Mouse (Mus musculus) hindbrain, embryonic 11.5 days (tissue): ENCODE data around the gene Grik3. TPM values are rescaled to one million over a fixed set of nuclear protein-coding genes. Genes with fewer than 3 reads are reported as not detected.
"Not testable (repeated sequence)": the region's sequence is repeated elsewhere in the genome, so short reads cannot be mapped to it uniquely, and the experiment has no call there.

Source experiments
- ATAC-seq: fragments of 200-750 bp; cut with Nextera tagmentation; 2 replicates; pipeline ENCODE4 v1.8.0; 2017; ENCODE audit warnings: mild to moderate bottlenecking, moderate TSS enrichment, moderate library complexity; ENCODE audit not compliant: low FRiP score
- DNase-seq: peaks from one replicate; pipeline ENCODE4 v3.0.0-alpha.2; 2015; ENCODE audit warnings: low spot score
- H3K27ac ChIP-seq: fragments of 300-500 bp; sonication (generic); 2 replicates; pipeline ENCODE4 v1.5.1; 2014; ENCODE audit warnings: mild to moderate bottlenecking, low read depth, low read length
- H3K27me3 ChIP-seq: fragments of 300-500 bp; sonication (generic); 2 replicates; pipeline ENCODE4 v1.6.1; 2014; ENCODE audit warnings: mild to moderate bottlenecking, low read length, moderate library complexity, mixed read lengths; ENCODE audit not compliant: control insufficient read depth, insufficient read depth
- H3K36me3 ChIP-seq: fragments of 300-500 bp; sonication (generic); 2 replicates; pipeline ENCODE4 v1.6.1; 2014; ENCODE audit warnings: mild to moderate bottlenecking, low read length, moderate library complexity, mixed read lengths; ENCODE audit not compliant: control insufficient read depth, insufficient read depth
- H3K4me1 ChIP-seq: fragments of 300-500 bp; sonication (generic); replicated peaks from 2 replicates; pipeline ENCODE4 v1.6.1; 2014; ENCODE audit warnings: low read length, mixed read lengths; ENCODE audit not compliant: control insufficient read depth, insufficient read depth
- H3K4me2 ChIP-seq: fragments of 300-500 bp; sonication (generic); replicated peaks from 2 replicates; pipeline ENCODE4 v1.6.1; 2014; ENCODE audit warnings: mild to moderate bottlenecking, low read depth, low read length
- H3K4me3 ChIP-seq: fragments of 300-500 bp; sonication (generic); 2 replicates; pipeline ENCODE4 v1.5.1; 2014; ENCODE audit warnings: low read depth, low read length
- H3K9ac ChIP-seq: fragments of 300-500 bp; sonication (generic); 2 replicates; pipeline ENCODE4 v1.6.1; 2014; ENCODE audit warnings: low read depth, low read length
- H3K9me3 ChIP-seq: fragments of 300-500 bp; sonication (generic); 2 replicates; pipeline ENCODE4 v1.6.1; 2016; ENCODE audit warnings: low read length; ENCODE audit not compliant: control insufficient read depth
- WGBS: fragments of 180-500 bp; shearing (Covaris S2); extraction: QIAGEN DNeasy Blood & Tissue Kit; methylation state at CpG from one replicate; pipeline ENCODE4 v1.1.7; 2014; 5-methylcytosine and 5-hydroxymethylcytosine counted together
- polyA plus RNA-seq: library from polyadenylated mRNA; unstranded; fragments of >200 nt; fragmentation: Nextera tagmentation; extraction: Ambion mirVana; gene quantifications from 2 replicates; pipeline ENCODE4 v1.2.1, GENCODE M21; 2014

The Grik3 gene
- polyA plus RNA-seq, 1 experiment from 2014 or later = 2.9 TPM

DNA sequence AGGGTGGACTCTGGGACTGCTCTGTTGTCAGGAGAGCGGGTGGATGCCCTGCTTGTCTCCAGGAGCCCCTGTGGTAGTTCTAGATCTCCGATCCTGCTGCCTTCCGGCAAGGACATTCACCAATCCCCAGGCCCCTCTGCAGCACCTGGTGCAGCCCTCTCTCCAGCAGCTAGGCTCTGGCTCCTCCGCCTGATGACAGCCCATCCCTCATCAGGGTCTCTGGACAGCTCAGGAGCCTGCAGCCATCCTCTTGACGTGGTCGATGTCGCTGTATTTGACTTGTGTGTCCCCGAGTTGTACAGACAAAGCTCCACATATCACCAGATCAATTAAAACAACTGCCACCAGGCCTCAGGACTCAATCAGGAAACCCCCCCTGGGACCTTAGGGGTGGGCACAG, 110.1 kb downstream of the Grik3 start:
- DNase-seq = peak; percentile 28
- 66% methylated on average over 8 of the region's 8 CpGs for WGBS
- Histone ChIP-seq H3K4me2 (no peak overlapping the region), H3K27ac (no peak overlapping the region), H3K9me3 (no peaks in the 10 kb centered on the region), H3K9ac (no peak overlapping the region), H3K4me1 (no peaks in the 10 kb centered on the region), H3K36me3 (no peaks in the 10 kb centered on the region), H3K4me3 (no peak overlapping the region), H3K27me3 (no peaks in the 10 kb centered on the region)
- peak; percentile 59; the same call in 1 of the 2 replicates for ATAC-seq

GRCm38 (mm10) chr4:125601301-125601700, 110.8 kb downstream of the Grik3 start:
- H3K27ac ChIP-seq = no peak overlapping the region
- ATAC-seq = no peak
- DNase-seq = no peak
- no peak overlapping the region for H3K9ac ChIP-seq
- H3K4me1 ChIP-seq = no peaks in the 10 kb centered on the region
- 75% methylated on average over 3 of the region's 3 CpGs for WGBS
- no peaks in the 10 kb centered on the region for H3K9me3 ChIP-seq
- H3K36me3 ChIP-seq = no peaks in the 10 kb centered on the region
- H3K4me3 ChIP-seq = no peak overlapping the region
- H3K27me3 ChIP-seq = no peaks in the 10 kb centered on the region
- no peak overlapping the region for H3K4me2 ChIP-seq

GRCm38 (mm10) chr4:125604494-125604893, 114.0 kb downstream of the Grik3 start:
- no peak overlapping the region for H3K4me3 ChIP-seq
- ATAC-seq (no peak), DNase-seq (no peak)
- H3K9ac ChIP-seq = no peak overlapping the region
- no peak overlapping the region for H3K4me2 ChIP-seq
- 66% methylated on average over 7 of the region's 7 CpGs for WGBS
- no peaks in the 10 kb centered on the region for H3K36me3 ChIP-seq
- no peaks in the 10 kb centered on the region for H3K27me3 ChIP-seq
- H3K27ac ChIP-seq = no peak overlapping the region
- H3K9me3 ChIP-seq = no peaks in the 10 kb centered on the region
- H3K4me1 ChIP-seq = no peaks in the 10 kb centered on the region

GRCm38 (mm10) chr4:125606147-125606546, 115.6 kb downstream of the Grik3 start:
- no peak overlapping the region for H3K4me3 ChIP-seq
- H3K27ac ChIP-seq = no peak overlapping the region
- H3K4me2 ChIP-seq = no peak overlapping the region
- ATAC-seq = no peak
- H3K4me1 ChIP-seq = no peaks in the 10 kb centered on the region
- H3K9me3 ChIP-seq = no peaks in the 10 kb centered on the region
- WGBS = 81% methylated on average over 6 of the region's 6 CpGs
- no peaks in the 10 kb centered on the region for H3K27me3 ChIP-seq
- no peaks in the 10 kb centered on the region for H3K36me3 ChIP-seq
- no peak for DNase-seq
- no peak overlapping the region for H3K9ac ChIP-seq

DNA sequence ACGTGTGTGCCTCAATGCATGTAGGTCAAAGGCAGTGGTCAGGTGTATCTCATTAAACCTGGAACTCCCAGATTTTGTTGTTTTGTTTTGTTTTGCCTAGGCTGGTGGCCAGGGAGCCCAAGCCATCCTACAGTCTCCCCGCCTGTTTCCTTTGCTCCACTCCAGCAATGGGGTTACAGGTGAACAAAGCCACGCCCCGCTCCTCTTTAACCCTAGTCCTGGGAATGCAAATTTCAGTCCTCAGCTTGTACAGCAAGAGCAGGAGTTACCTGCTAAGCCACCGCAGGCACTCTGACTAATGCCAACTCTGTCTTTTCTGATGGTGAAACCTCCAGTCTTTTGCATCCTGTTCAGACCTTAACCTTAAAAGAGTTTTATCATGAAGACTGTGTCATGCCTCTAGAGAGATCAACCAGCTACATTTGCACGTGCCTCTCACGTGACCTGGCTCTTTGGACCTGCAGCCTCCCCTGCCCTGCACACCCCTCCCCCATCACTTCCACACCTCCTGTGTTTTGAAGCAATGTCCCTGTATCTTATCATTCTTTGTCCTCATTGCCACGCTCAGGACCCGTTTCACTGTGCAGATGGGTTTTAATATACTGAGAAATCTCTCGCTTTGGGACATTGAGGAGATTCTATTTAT, 117.0 kb downstream of the Grik3 start:
- WGBS = 63% methylated on average over 10 of the region's 10 CpGs
- DNase-seq (no peak), ATAC-seq (no peak)
- Histone ChIP-seq H3K27me3 (no peaks in the 10 kb centered on the region), H3K9ac (no peak overlapping the region), H3K4me3 (no peak overlapping the region), H3K9me3 (no peaks in the 10 kb centered on the region), H3K36me3 (no peaks in the 10 kb centered on the region), H3K4me2 (no peak overlapping the region), H3K4me1 (no peaks in the 10 kb centered on the region), H3K27ac (no peak overlapping the region)

- not testable (repeated sequence) for H3K4me2 ChIP-seq, H3K27me3 ChIP-seq, ATAC-seq, H3K4me3 ChIP-seq, DNase-seq, H3K9ac ChIP-seq, H3K27ac ChIP-seq, H3K4me1 ChIP-seq, H3K9me3 ChIP-seq, H3K36me3 ChIP-seq
- 39% methylated on average over 3 of the region's 4 CpGs for WGBS
Observed at GRCm38 (mm10) chr4:125608896-125609295, 118.4 kb downstream of the Grik3 start.

DNA sequence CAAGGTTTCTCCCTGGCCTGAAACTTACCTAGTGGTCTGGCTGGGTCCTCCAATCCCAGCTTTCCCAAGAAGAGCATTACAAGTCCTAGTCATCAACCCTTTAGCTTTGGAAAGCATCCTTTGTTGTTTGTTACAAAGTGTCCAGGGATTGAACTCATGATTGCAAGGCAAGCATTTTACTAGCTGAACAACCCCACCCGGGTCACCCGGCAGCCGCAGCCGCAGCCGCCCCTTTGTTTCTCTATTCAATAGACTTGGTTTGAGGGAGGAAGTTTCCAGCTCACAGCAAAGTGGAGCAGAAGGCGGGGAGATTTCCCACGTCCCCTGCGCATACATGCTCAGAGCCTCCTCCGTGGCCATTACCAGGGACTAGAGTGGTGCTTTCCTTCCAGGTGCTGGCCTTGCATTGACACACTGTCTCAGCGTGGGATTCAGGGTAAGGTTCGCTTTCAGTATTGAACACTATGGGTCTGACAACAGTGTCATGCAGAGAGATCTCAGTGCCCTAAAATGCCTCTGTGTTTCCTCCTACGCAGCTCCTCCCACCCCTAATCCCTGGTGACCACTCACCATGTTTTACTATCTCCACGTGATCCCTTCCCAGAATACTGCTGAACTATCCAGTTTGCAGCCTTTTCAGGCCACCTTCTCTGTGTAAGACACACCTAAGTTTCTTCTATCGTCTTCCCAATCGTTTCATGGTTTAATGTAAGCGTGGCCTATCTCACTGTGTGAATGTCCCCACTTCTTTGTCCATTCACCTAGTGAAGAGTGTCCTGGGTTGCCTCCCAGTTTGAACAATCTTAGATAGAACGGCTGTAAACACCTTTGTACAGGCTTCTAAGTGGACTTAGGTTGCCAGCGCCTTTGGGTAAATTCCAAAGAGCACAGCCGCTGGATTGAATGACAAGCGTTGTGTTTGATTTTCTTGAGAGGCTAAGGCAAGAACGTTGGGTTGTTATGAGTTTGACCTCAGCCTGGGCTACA, 119.1 kb downstream of the Grik3 start:
- no peaks in the 10 kb centered on the region for H3K36me3 ChIP-seq
- H3K4me1 ChIP-seq = no peaks in the 10 kb centered on the region
- DNase-seq (no peak), ATAC-seq (no peak)
- no peaks in the 10 kb centered on the region for H3K27me3 ChIP-seq
- no peak overlapping the region for H3K9ac ChIP-seq
- H3K9me3 ChIP-seq = no peaks in the 10 kb centered on the region
- no peak overlapping the region for H3K4me2 ChIP-seq
- H3K27ac ChIP-seq = no peak overlapping the region
- 56% methylated on average over 21 of the region's 21 CpGs for WGBS
- no peak overlapping the region for H3K4me3 ChIP-seq

DNA sequence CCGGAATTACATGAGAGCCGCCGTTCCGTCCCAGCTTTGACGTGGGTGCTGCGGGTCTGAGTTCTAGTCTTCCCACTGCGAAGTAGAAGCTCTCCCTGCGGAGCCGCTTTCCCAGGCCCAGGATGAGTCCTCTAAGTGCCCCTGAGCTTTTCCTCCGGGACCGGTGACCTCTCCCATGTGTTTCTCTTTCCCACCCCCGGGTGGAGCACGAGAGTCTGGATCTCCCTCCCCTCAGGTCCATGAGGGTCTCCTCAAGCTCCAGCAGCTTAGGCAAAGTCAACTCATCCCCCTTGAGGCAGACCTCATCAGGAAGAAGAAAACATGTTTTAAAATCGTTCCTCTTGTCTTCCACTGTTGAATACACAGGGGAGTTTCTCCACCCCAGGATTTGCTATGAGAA, 127.4 kb downstream of the Grik3 start:
- WGBS = 86% methylated on average over 14 of the region's 14 CpGs
- no peak for ATAC-seq
- H3K9me3 ChIP-seq = no peaks in the 10 kb centered on the region

More for the DNA sequence above, 127.4 kb downstream of the Grik3 start:
- Histone ChIP-seq H3K4me3 (no peak overlapping the region), H3K4me2 (no peak overlapping the region), H3K36me3 (no peaks in the 10 kb centered on the region), H3K27me3 (no peaks in the 10 kb centered on the region), H3K9ac (no peak overlapping the region), H3K4me1 (no peaks in the 10 kb centered on the region), H3K27ac (no peak overlapping the region)
- DNase-seq = no peak
